Mouse (Mus musculus) kidney, embryonic 15.5 days (tissue): ENCODE measurements around the gene Parvg. TPM values are rescaled to one million over a fixed set of nuclear protein-coding genes. Genes with fewer than 3 reads are reported as not detected.

Source experiments
- polyA plus RNA-seq: library from polyadenylated mRNA; unstranded; fragments of >200 nt; fragmentation: Nextera tagmentation; extraction: Ambion mirVana; gene quantifications from 2 replicates; pipeline ENCODE4 v1.2.1, GENCODE M21; 2015

Parvg gene
- polyA plus RNA-seq, 1 experiment from 2014 or later: 1.4 TPM

Other genes starting within 250 kb of the Parvg start
- 1.1 and 2.4 TPM in 2 replicates for gene Sult4a1, start 218.3 kb upstream of the Parvg start, polyA plus RNA-seq
- not detected in 2 replicates for gene Pnpla5, start 200.9 kb upstream of the Parvg start, polyA plus RNA-seq
- gene Pnpla3, start 156.2 kb upstream of the Parvg start, polyA plus RNA-seq: 0.45 and 1.1 TPM in 2 replicates
- 127 and 132 TPM in 2 replicates for gene Samm50, start 131.8 kb upstream of the Parvg start, polyA plus RNA-seq
- 3.8 and 4.7 TPM in 2 replicates for gene Parvb, start 92.0 kb upstream of the Parvg start, polyA plus RNA-seq
- gene Shisal1, start 123.1 kb downstream of the Parvg start, polyA plus RNA-seq: 2.5 and 2.6 TPM in 2 replicates
- 14.4 and 16.2 TPM in 2 replicates for gene Rtl6, start 233.8 kb downstream of the Parvg start, polyA plus RNA-seq